Mouse (Mus musculus) embryonic fibroblast, embryonic 13.5 days (primary cell): ENCODE data around the gene Arhgap28. TPM values are rescaled to one million over a fixed set of nuclear protein-coding genes. Genes with fewer than 3 reads are reported as not detected.

Source experiments
- H3K27ac ChIP-seq: 2 replicates; pipeline ENCODE4 v1.5.1; 2012; ENCODE audit warnings: low read length, control low read depth, inconsistent platforms; ENCODE audit not compliant: insufficient read depth
- H3K4me1 ChIP-seq: 2 replicates; pipeline ENCODE4 v1.6.1; 2011; ENCODE audit warnings: low read length; ENCODE audit not compliant: control insufficient read depth, insufficient read depth
- H3K4me3 ChIP-seq: 2 replicates; pipeline ENCODE4 v1.5.1; 2011; ENCODE audit warnings: mild to moderate bottlenecking, control low read depth, low read length; ENCODE audit not compliant: insufficient read depth
- CTCF ChIP-seq: IDR thresholded peaks from 2 replicates; pipeline ENCODE4 v1.5.1; 2011; ENCODE audit warnings: mild to moderate bottlenecking, control low read depth, low read length, moderate library complexity, borderline replicate concordance; ENCODE audit not compliant: insufficient read depth
- POLR2A ChIP-seq: IDR thresholded peaks from 2 replicates; pipeline ENCODE4 v1.6.1; 2011; ENCODE audit warnings: low read depth, mild to moderate bottlenecking, control low read depth, low read length, moderate library complexity
- polyA plus RNA-seq: library from polyadenylated mRNA; stranded (reverse); fragments of >200 nt; gene quantifications from 2 replicates; pipeline ENCODE4 v1.2.4, GENCODE M21; 2011; ENCODE audit warnings: low read depth; ENCODE audit not compliant: missing spikeins, insufficient read length

Gene Arhgap28
- polyA plus RNA-seq, 1 experiment, result 39.2 TPM

DNA sequence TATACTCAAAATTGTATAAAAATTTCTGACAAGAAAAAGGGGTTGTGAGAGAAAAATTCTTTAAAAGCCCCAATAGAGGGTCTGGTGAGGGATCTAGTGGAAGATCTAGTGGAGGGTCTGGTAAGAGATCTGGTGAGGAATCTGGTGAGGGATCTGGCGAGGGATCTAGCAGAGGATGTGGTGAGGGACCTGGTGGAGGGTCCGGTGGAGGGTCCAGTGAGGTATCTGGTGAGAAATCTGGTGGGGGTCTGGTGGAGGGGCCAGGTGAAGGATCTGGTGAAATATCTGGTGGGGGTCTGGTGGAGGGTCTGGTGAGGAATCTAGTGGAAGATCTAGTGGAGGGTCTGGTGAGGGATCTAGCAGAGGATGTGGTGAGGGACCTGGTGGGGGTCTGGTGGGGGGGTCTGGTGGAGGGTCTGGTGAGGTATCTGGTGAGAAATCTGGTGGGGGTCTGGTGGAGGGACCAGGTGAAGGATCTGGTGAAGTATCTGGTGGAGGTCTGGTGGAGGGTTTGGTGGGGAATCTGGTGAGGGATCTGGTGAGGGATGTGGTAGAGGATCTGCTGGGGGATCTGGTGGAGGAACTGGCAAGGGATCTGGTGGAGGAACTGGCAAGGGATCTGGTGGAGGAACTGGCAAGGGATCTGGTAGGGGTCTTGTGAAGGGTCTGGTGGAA lies 10.4 kb downstream of the Arhgap28 start:
- no peak overlapping the region for H3K27ac ChIP-seq
- H3K4me3 ChIP-seq, result no peak overlapping the region
- peaks cover 25% of the 10 kb centered on the region for H3K4me1 ChIP-seq
- no peak for TF ChIP-seq CTCF
- TF ChIP-seq POLR2A, result no peak

DNA sequence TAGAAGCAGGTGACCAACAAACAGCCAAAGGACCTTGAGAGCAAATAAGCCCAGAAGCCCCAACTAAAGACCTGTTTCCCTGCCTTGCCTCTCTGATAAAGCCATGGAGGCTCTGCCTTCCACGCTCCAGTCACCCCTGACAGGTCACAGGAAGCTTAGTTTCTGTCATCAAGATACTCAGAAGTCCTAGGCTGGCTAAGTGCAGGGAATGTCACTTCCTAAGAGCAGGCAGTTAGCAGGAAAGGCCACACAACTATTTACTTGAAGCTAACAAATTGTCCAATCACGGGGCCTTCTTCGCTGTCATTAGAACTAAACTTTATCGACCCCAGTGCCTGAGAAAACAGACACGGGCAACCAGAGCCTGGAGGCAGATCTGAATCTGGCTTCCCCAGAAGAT lies 14.2 kb downstream of the Arhgap28 start:
- Histone ChIP-seq H3K4me1 (peaks cover 13% of the 10 kb centered on the region), H3K27ac (peak overlapping the region; percentile 62), H3K4me3 (no peak overlapping the region)
- no peak for TF ChIP-seq POLR2A
- TF ChIP-seq CTCF, result no peak

DNA sequence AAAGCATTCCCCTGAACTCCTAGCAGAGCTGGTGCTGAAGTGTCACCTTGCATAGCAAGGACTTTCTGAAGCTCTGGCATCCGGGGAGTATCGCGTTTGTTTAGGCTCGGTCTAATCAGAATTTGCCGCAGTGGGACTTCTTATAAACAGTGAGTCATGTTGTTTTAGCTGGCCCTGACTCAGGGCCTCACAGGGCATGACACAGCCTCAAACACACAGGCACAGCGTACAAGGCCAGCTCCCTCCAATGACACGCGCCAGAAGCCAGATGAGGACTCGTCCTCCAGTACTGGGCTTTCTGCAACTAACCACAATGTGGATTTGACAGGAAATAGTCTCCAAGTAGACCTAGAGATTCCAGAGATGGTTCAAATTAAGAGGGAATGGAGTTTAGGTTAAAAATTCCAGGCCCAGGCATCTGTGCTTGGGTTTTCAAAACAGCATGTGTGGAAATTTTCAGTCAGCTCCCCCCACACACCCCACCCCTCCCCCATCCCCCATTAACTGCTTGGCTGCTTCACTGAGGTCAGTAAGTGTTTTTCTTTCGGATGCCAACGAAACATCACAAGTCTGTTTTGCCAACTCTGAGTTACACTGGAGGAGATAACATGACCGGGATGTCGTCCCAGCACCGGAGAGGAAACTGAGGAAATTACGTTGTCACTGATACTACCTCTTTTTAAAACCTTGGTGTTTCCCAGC lies 14.8 kb downstream of the Arhgap28 start:
- Histone ChIP-seq H3K27ac (peak overlapping the region; percentile 62), H3K4me3 (no peak overlapping the region), H3K4me1 (peaks cover 10% of the 10 kb centered on the region; the same call in 1 of the 2 replicates)
- TF ChIP-seq POLR2A, result no peak
- no peak for TF ChIP-seq CTCF

DNA sequence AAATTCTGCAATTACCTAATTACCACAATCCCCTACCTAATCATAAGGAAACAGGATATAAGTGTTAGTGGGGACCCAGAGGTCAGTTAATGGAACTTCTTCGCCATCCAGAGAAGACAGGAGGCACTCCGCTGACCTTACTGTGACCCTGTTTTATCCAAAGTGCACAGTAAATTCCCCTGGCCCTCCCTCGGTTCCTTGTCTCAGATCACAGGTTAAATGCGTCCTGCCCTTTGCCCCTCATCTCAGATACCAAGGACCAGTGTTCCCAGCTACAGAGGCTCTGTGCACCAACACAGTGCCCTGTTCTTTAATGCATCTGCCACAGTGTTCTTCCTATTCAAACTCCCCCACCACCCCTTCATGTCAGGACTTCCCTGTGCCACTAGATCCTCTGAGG lies 18.4 kb downstream of the Arhgap28 start:
- no peak for TF ChIP-seq CTCF
- no peak for TF ChIP-seq POLR2A
- H3K4me3 ChIP-seq, result no peak overlapping the region
- H3K27ac ChIP-seq, result no peak overlapping the region
- peaks cover 12% of the 10 kb centered on the region; the same call in 1 of the 2 replicates for H3K4me1 ChIP-seq

DNA sequence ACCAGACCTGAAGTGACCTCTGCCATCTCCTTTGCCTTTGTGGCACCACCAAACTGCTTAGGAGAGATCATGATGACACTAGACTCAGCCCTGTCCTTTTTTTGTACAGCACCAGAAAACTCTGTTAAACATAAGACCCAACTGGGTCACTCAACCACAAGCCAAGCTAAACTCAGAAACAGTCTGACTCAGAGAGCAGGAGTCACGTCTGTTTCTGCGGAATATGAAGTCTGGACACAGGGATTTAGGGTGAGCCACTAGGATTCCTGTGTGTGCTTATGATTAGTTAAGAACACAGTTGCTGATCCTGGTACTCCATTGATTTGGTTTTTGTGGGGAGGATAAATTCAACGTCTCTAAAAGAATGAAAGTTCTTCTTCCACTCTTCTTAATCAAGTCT lies 23.3 kb downstream of the Arhgap28 start:
- Histone ChIP-seq H3K27ac (peak overlapping the region; percentile 47; the same call in 1 of the 2 replicates), H3K4me1 (peaks cover 11% of the 10 kb centered on the region; the same call in 1 of the 2 replicates), H3K4me3 (no peak overlapping the region)
- no peak for TF ChIP-seq CTCF
- no peak for TF ChIP-seq POLR2A

DNA sequence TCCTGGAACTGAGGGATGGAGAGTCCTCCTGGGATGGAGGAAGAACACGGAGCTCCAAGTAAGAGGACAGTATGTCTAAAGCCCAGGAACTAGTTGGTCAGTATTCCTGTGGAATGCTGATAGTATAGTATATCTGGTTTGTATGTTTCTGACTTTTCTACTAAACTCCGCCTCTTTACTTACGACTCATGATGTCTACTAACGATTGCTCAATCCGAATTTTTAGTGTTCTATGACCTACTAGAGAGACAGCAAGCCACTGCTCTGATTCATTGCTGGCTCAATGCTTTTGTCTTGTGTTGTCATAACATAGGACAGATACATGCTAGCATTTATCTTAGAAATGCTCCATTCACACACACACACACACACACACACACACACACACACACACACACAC lies 24.7 kb downstream of the Arhgap28 start:
- Histone ChIP-seq H3K4me1 (peaks cover 14% of the 10 kb centered on the region), H3K4me3 (no peak overlapping the region), H3K27ac (peak overlapping the region; percentile 80)
- TF ChIP-seq CTCF, result no peak
- no peak for TF ChIP-seq POLR2A

DNA sequence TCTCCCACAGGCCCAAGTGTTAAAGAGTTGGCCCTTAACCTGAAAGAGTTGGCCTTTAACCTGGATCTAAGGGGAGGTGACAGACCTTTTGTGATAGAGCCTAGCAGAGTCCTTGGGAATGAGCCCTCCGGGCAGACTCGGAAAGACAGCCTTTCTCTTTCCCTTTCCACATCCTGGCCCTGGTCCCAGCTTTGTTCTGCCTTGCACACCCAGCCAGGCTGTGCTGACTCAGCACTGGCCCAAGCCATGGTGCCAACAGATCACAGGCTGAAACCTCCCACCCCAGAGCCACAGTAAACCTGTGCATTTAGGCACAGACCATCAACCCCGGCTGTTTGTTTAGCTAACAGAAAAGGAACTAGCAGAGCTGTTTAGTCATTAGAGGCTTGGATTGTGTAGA lies 25.1 kb downstream of the Arhgap28 start:
- peak overlapping the region; percentile 80 for H3K27ac ChIP-seq
- H3K4me3 ChIP-seq, result no peak overlapping the region
- TF ChIP-seq POLR2A, result no peak
- TF ChIP-seq CTCF, result no peak
- H3K4me1 ChIP-seq, result peaks cover 14% of the 10 kb centered on the region

DNA sequence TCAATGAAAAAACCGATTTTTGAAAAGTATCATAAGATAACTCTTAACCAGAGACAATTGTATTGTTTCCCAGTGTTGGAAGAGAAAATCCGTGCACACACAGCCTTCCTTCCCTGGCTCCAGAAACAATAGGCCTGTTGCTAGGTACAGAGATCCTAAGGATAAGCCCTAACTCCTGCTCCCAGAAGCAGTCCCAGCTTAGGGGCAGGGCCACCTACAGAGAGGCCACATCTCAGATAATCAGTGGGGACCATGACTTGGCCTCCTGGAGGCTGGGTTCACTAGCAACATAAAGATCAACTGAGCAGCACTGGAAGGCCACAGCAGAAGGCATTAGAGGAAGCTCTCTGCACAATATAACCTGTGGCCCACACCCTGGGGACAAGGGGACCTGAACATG lies 27.5 kb downstream of the Arhgap28 start:
- Histone ChIP-seq H3K4me1 (peaks cover 14% of the 10 kb centered on the region), H3K4me3 (no peak overlapping the region), H3K27ac (no peak overlapping the region)
- TF ChIP-seq POLR2A (no peak), CTCF (no peak)

DNA sequence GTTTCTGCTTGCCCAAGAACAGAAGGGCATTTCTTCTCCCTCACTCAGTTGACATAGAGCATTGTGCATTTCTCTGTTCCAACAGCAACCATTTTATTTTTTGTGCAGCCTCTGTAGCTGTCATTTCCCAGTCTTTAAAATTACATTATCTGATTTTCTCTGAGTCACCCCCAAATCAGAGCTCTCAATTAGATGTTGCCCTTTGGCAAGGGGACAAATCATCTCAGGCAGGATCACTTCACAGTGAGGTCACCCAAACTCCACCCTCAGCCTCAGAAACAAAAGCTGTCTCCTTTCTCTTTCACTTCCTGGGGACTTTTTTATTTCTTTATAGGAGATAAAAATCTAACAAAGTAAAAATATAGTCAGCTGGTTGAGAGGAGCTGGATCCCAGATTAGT lies 27.9 kb downstream of the Arhgap28 start:
- TF ChIP-seq CTCF, result no peak
- no peak for TF ChIP-seq POLR2A
- Histone ChIP-seq H3K27ac (no peak overlapping the region), H3K4me3 (no peak overlapping the region), H3K4me1 (peaks cover 13% of the 10 kb centered on the region)

DNA sequence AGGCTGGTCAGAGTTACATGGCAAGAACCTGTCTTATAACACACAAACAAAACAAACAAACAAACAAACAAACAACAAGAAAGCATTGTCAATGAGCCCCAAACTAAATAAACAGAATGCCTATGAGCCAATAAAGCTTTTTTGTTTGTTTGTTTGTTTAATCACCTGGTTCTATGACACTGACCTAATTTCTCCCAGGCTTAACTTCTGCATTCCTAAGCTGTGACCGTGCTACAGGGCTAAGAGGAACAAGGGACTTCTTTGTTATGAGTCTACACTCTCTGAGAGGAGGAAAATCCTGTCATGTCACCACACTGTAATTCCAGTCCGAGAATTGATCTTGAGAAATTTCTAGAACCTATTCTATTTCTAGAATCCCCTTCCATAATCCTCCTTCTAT lies 29.2 kb downstream of the Arhgap28 start:
- H3K4me1 ChIP-seq, result peaks cover 9% of the 10 kb centered on the region
- no peak overlapping the region for H3K27ac ChIP-seq
- H3K4me3 ChIP-seq, result no peak overlapping the region
- TF ChIP-seq POLR2A, result no peak
- no peak for TF ChIP-seq CTCF
